Mouse (Mus musculus) adrenal gland, adult 18-20 months (tissue): ENCODE results near the gene Mdk. TPM values are rescaled to one million over a fixed set of nuclear protein-coding genes. Genes with fewer than 3 reads are reported as not detected.

ENCODE experiments used
- DNase-seq, 2 experiments: peaks; one replicate each; pipeline ENCODE4 v3.0.0; 2021 to 2022; ENCODE audit warnings: low spot score in 2 of 2
- long read RNA-seq, 2 experiments: library from polyadenylated mRNA; stranded (forward); transcript quantifications; one replicate each; pipeline ENCODE4 v2.0.0; 2021
- total RNA-seq, 2 experiments: library from RNA; stranded (reverse); gene quantifications; 1 replicate in 1 of 2; 2 replicates in 1 of 2; pipeline ENCODE4 v1.2.3; 2021

Gene Mdk
- 1 to 10 TPM; 7.2 to 7.8 TPM for total RNA-seq
- long read RNA-seq, experiment 1, result 0 reads
- long read RNA-seq, experiment 2, partial matches to known transcripts, result 0 of 4 reads
- long read RNA-seq, experiment 2, other reads (novel, unspliced or antisense), result 1 of 4 reads

- DNase-seq, result no peak
Measured at GRCm38 (mm10) chr2:91932160-91932711, at the start of gene Mdk. TSS of gene Mdk (minus strand) at chr2:91932297.

- DNase-seq, result no peak
Measured at GRCm38 (mm10) chr2:91980830-91981229, 48.7 kb upstream of the Mdk start.

DNA sequence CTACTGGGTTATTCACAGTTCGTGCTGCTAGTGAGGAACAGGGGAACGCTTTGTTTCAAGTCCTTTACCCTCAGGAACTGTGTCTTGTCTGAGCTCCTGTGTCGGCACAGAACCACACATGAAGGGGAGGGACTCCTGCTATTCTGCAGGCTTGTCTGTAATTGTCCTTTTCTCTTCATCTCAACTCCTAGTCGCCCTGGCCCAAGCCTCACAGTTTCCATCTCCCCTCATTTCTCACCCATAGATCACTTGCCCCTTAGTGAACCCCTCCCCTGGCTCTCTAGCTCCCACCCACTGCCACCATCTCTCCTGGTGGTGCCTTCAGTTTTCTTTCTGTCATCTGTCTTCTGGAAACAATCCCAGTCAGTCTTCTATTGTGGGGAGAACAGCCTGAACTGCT, 48.1 kb upstream of the Mdk start:
- DNase-seq, result no peak

DNA sequence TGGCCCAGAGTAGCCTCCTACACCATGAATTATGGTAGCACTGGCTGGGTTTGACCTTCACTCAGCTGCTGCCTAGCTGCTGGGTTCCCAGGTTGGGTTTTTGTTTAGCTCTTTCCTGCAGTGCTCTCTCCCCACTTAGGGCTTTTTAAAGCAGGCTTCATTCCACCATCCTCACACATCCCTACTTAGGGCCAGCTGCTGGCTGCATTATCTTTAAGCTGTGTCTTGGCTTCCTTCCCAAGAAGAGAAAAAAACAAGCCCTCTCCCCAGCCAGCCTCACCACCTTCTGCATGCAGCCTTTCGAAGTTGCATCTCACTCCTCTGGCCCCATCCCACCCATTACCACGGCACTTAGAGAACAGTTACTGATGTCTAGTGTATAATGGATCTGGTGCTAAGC, 46.5 kb upstream of the Mdk start:
- DNase-seq, result no peak

- DNase-seq, result no peak
Measured at GRCm38 (mm10) chr2:91977960-91978359, 45.9 kb upstream of the Mdk start.

DNA sequence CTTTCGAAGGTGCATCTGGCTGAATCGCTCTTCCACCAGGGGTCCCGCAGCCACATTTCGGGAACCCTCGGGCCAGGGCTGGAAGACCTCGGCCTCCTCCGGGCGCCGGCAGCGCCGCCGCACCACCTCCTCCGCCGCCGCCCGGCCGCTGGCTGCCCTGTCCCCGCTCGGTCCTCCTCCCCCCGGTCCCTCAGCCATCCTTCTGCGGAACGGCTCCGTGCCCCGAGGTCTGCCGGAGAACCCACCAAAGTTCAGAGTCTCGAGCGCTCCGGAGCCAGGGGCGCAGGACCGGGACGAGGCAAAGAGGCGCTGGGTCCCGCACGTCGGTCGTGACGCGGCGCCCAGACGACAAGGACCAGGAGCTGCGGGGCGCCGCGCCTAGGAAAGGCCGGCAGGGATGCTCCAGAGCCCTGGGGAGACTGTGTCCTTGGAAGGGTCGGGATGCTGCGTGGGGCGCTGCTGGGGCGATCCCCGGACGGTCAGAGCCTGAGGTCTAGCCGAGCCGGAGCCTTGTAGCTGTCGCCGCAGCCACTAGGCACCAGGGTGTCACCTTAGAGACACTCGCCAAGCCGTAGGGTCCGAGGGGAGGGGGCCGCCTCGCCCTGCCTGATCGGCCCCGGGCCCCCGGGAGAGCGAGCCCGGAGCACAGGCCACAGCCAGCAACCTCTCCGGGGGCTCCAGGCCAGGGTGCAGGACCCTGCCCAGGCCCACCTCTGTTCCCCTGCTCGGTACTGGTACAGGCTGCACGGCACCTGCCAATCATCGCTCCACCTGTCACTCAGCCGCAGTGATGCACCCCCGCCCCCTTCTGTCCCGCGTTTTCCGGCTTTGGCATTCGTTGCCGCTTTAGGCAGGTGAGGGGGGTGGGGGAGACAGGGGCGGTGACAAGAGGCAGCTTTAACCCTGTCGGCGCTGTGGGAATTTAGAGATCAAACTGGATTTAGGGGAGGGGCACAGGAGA, 43.8 kb upstream of the Mdk start, which contains the start of gene Dgkz:
Gene Dgkz (minus strand): TSS at position 284 of the 961 bp plus-strand sequence.
- no peak for DNase-seq

GRCm38 (mm10) chr2:91973416-91974135, 41.5 kb upstream of the Mdk start:
- no peak for DNase-seq

- DNase-seq, result no peak
Measured at GRCm38 (mm10) chr2:91972121-91972566, 40.0 kb upstream of the Mdk start.

- no peak for DNase-seq
Measured at GRCm38 (mm10) chr2:91971231-91972097, 39.4 kb upstream of the Mdk start.

GRCm38 (mm10) chr2:91967962-91968361, 35.9 kb upstream of the Mdk start:
- no peak for DNase-seq

DNA sequence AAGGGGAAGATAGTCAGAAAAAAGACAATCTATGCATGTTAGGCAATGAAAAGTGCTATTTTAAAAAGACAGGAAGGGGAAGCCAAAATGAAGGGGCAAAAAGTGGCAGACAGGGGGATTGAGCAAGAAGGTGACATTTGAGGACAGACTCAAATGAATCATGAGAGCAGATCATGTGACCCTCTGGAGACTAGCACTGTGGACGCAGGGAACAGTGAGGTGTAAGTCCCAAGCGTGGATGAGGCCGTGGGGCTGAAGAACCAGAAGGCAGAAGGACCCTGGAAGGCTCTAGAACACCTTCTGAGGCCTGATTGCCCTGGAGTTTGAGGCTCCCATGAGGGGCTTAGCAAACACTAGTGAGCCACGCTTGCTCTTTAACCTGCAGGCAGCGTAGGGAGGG, 34.3 kb upstream of the Mdk start:
- DNase-seq, result no peak

GRCm38 (mm10) chr2:91965417-91965816, 33.3 kb upstream of the Mdk start:
- peak in 1 of 2 experiments; percentile 61 for DNase-seq

GRCm38 (mm10) chr2:91964610-91965204, 32.6 kb upstream of the Mdk start:
- no peak for DNase-seq

DNA sequence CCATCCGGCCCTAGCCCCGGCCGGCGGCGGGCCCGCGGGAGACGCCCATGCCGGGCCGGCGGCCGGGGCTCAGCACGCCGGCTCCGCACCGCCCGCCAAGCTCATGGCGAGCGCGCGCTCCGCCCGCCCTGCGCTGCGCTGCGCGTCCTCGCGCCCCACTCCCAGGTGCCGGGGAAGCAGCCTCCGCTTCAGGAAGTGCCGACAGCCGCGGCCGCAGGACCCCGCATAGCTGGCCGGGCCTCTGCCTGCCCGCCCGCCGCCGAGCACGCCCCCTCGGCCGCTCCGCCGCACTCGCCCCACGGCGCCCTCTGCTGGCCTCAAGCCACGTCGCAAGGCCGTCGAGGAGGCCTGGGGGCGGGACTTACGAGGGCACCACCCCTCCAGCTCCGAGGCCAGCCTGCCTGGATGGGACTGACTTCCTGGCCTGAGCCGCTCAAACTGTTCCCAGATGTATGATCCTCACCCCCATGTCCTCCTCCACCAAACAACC, 31.4 kb upstream of the Mdk start:
- peak; percentile 99 for DNase-seq

GRCm38 (mm10) chr2:91962864-91963401, 30.8 kb upstream of the Mdk start:
- peak; percentile 44 to 57 for DNase-seq

DNA sequence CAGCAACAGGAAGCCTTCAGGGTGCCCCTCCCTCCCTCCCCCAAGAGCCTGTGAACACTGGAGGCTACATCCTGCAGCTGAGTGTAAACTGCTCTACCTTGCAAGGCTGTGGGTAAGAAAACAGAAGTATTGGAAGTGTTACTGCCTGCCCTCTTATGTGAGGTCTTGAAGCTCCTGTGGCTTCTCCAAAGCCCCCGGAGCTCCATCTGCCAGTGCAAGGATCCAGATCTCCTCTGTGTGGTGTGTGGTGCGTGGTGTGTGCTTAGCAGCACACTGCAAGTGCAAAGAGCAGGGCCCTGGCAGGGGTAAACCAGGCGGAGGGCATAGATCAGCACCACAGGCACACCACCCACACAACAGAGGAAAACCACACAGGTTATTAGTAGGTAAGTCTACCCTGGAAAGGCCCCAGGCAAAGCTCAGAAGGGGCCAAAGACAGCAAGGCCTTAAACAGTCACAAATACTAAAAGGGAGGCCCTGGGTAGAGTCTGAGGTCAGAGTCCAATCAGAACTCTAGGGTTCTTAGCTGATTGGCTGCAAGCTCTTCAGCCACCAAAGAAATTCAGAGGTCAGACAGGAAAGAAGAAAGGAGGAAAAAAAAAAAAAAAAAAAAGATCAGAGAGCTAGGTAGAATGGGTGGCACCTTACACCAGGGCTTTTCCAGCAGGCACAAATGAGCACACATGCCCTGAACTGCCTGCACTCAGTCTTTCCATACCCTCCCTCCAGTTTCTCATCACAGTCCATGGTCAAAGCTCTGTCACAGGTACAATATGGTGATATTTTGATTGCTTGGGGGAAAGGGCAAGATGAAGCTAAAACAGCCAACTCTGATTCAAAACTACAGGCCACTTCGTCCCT, 30.0 kb upstream of the Mdk start:
- no peak for DNase-seq

- no peak for DNase-seq
Measured at GRCm38 (mm10) chr2:91960459-91960858, 28.4 kb upstream of the Mdk start.

DNA sequence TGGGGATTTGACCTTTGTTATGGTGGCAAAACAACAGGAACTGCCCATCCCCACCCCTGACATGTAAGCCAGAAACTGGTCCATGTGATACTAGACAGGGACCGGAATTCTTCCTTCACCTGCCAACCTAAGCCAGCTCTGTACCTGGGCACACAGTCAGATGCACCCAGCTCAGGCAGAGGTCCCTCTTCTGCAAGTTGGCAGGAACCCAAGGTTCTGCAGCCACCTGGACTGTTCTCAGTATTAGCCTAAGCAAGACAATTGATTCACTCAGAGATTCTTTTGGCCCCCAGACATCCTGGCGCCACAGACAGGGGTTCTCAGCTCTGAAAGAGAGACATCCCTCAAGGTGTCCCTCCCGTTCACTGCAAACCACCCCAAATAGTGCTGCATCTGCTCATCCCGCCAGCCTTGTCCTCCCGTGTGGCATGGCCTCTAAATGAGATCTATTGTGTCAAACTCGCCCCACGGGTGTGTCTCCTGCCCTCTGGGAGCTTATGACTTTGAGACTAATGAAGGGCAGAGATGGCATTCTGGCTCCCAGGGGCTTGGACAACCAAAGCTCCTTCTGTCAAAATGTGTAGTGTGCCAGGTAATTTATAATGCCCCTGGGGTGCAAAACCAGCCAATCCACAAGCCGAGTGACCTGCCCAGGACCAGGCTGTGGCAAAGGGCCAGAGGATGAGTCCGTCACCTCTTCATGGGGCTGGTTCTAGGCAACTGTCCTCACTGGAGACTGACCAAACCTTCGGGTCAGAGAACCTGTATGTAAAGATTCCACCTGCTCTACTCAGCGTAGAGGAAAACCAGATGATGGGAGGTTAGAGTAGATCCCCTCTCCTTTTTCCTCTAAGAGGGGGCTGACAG, 27.7 kb upstream of the Mdk start:
- no peak for DNase-seq
